Mouse (Mus musculus) lung, postnatal 0 days (tissue): ENCODE results near the gene Lbx1.

ENCODE experiments used
- CTCF ChIP-seq: IDR thresholded peaks from 2 replicates; pipeline ENCODE4 v1.5.1; 2016; ENCODE audit warnings: antibody characterized with exemption, mild to moderate bottlenecking
- EP300 ChIP-seq: IDR thresholded peaks from 2 replicates; pipeline ENCODE4 v1.6.1; 2016; ENCODE audit warnings: antibody characterized with exemption, mild to moderate bottlenecking, control low read depth

DNA sequence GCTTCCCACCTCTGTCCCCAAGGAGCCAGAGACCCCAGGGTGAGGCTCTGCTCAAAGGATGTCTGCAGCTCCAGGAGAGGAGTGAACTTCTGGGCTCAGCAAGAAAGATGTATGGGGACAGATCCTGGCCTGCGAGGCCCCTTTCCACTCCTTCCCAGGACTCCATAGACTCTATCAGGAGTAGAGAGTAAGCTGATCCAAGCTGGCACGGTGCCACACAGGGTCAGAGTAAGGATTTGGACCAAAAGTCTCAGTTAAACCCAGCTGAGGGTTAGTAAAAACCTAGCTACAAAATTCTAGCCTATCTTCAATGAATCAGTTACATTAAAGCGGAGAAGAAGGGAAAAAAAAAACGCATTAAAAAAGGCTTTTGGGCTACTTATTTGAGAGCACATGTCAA, 40.6 kb upstream of the Lbx1 start:
- TF ChIP-seq CTCF, result no peak
- TF ChIP-seq EP300, result no peak
